Mouse (Mus musculus): Measurements from ENCODE around the gene Fgd5.

- no peak for TF ChIP-seq POLR2AphosphoS2 (IDR thresholded peaks at IDR 0.05; ENCODE audit: insufficient read length, low read depth)
- TF ChIP-seq POLR2A (IDR thresholded peaks at IDR 0.05; ENCODE audit: insufficient read length, low read depth): no peak
- TF ChIP-seq MYOG (IDR thresholded peaks at IDR 0.05; ENCODE audit: control insufficient read depth in 1 of 3, insufficient read depth in 1 of 3, insufficient read length in 2 of 3, low read depth in 2 of 3): no peak
- no peak for TF ChIP-seq E2F4 (IDR thresholded peaks at IDR 0.05; ENCODE audit: insufficient read depth)
- no peak for TF ChIP-seq TCF12 (IDR thresholded peaks at IDR 0.05; ENCODE audit: insufficient read depth, poor library complexity, severe bottlenecking)
- TF ChIP-seq CEBPB (IDR thresholded peaks at IDR 0.05; ENCODE audit: insufficient read depth, poor library complexity, severe bottlenecking): no peak
- no peak for TF ChIP-seq USF1 (IDR thresholded peaks at IDR 0.05; ENCODE audit: low read depth)
- TF ChIP-seq MAX (IDR thresholded peaks at IDR 0.05; ENCODE audit: low read depth): no peak
- no peak for TF ChIP-seq REST (IDR thresholded peaks at IDR 0.05; ENCODE audit: insufficient read depth, insufficient read length)
- no peak for TF ChIP-seq MYOD1 (IDR thresholded peaks at IDR 0.05; ENCODE audit: control insufficient read depth in 1 of 3, insufficient read length in 2 of 3, low read depth in 2 of 3)
Observed at GRCm38 (mm10) chr6:92036372-92036771, 57.7 kb downstream of the Fgd5 start.
